Mouse (Mus musculus) cerebellum, postnatal 4 days (tissue): ENCODE results near the gene Gng5.

Source experiments
- DNase-seq, 2 experiments: peaks; one replicate each; pipeline ENCODE4 v3.0.0; 2022; ENCODE audit warnings: low spot score in 2 of 2, mixed read lengths in 1 of 2

Gng5 gene

DNA sequence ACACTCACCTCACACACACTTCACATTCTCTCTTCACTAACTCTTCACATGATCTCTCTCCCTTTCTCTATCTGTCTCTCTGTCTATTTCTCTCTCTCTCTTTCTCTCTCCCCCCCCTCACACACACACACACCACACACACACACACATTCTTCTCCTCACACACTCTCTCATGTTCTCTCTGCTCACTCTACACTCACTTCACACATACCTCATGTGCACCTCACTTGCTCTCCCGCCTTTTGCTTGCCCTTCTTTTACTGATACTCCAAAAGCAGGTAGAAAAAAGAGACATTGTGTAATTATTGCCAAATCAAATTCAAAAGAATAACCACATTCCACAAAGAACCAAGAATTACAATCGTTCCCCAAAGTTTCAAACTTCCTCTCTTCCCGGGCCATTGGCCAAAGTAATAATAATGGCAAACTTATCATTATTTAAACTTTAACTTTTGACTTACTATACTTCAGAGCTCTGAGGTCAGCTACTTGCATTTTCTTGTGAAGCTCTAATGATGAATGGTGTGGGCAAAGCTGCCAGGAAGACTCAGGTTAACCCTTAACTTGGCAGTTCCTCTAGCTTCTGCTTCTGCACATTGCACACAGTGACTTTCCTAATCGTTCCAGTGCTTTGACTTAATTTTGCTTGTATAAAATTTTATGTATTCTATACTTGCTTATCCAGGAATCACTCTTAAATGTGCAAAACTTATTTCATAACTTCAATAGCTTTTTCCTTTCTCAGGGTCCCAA is 41.1 kb downstream of the Gng5 start:
- no peak for DNase-seq

DNA sequence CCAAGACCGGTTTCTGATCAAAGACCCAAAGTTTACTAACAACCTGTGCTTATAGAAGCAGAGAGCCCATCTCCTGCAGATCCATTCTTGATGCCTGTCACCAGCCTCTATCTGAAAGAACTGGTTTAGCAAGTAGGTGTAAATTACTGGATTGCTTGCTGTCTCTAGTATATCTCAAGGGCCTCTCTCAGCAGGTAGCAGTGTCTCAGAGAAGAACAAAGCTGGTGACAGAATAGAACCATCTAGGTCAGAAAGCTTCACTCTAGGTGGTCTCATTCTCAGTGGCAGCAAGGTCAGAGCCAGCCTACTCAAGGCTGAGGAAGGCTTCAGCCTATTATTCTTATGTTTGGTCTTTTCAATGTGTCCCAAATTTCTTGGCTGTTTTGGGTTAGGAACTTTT is 44.0 kb downstream of the Gng5 start:
- no peak for DNase-seq

DNA sequence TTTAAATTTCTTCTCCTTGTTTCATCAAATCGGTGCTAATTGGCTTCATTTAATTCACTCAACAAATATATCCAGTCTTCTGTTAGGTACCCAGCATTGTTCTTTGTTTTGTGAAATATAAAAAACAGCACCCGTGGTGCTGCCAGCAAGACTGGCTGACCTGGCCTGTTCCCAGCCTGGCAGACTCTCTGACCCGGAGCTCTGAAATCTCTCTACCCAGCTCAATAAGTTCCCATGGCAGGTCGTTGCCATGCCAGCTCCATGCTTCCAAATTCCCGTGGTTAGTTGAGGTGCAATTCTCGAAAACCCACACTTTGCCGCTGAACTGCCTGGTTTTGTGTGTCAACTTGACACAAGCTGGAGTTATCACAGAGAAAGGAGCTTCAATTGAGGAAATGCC is 55.2 kb downstream of the Gng5 start:
- no peak for DNase-seq
